Mouse (Mus musculus) testis, adult 2 months (tissue): ENCODE measurements around the gene Rps3.

ENCODE experiments used
- CTCF ChIP-seq: fragments of 200-500 bp; IDR thresholded peaks from 2 replicates; pipeline ENCODE4 v1.5.1; 2012; ENCODE audit warnings: low read depth, mild to moderate bottlenecking, inconsistent platforms, low read length, moderate library complexity; ENCODE audit not compliant: control insufficient read depth, insufficient read depth, insufficient replicate concordance
- POLR2A ChIP-seq: fragments of 200-500 bp; IDR thresholded peaks from 2 replicates; pipeline ENCODE4 v1.6.1; 2012; ENCODE audit warnings: low read depth, mild to moderate bottlenecking, inconsistent platforms, low read length, moderate library complexity; ENCODE audit not compliant: control insufficient read depth

- TF ChIP-seq CTCF: no peak
- TF ChIP-seq POLR2A: no peak
Measured at GRCm38 (mm10) chr7:99532526-99532925, 49.0 kb upstream of the Rps3 start.
